Mouse (Mus musculus) layer of hippocampus, adult 2 months (tissue): Measurements from ENCODE around the gene Trarg1. TPM values are rescaled to one million over a fixed set of nuclear protein-coding genes. Genes with fewer than 3 reads are reported as not detected.

Experiments used
- DNase-seq, 2 experiments: peaks; one replicate each; pipeline ENCODE4 v3.0.0; 2022; ENCODE audit warnings: low spot score in 2 of 2
- H3K27ac ChIP-seq: fragments of 200-600 bp; 2 replicates; pipeline ENCODE4 v1.8.1; 2022
- H3K4me3 ChIP-seq: fragments of 200-600 bp; 2 replicates; pipeline ENCODE4 v1.8.1; 2022; ENCODE audit warnings: mild to moderate bottlenecking
- CTCF ChIP-seq: fragments of 200-600 bp; conservative IDR thresholded peaks from 2 replicates; pipeline ENCODE4 v1.8.1; 2022; ENCODE audit warnings: antibody characterized with exemption, mild to moderate bottlenecking, moderate library complexity
- total RNA-seq, 2 experiments: library from RNA; stranded (reverse); gene quantifications; 2 replicates each; pipeline ENCODE4 v1.2.3; 2021

The Trarg1 gene
- total RNA-seq, 2 experiments from 2014 or later, result 0.42 to 0.54 TPM

DNA sequence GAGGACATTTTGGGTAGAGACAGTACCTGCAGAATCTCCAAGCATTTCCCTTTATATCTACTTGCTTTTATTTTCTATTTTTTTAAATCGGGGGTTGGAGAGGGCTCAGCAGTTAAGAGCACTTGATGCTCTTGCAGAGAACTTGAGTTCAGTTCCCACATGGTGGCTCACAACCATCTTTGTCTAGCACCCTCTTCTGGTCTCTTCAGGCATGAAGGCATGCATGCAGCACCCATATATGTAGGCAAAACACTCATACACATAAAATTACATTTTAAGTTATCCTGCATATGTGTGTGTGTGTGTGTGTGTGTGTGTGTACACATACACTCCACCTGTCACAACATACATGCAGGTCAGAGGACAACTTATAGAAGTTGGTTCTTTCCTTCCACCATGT, 66.3 kb downstream of the Trarg1 start:
- no peak for DNase-seq
- H3K27ac ChIP-seq, result no peak overlapping the region
- no peak overlapping the region for H3K4me3 ChIP-seq
- TF ChIP-seq CTCF, result peak; percentile 48

Other genes starting within 250 kb of the Trarg1 start
- 100 to 1,000 TPM; 528 to 537 TPM for gene Abr, start 57.5 kb upstream of the Trarg1 start, total RNA-seq
- gene Bhlha9, start 7.3 kb upstream of the Trarg1 start, total RNA-seq, result 1 to 10 TPM; 3.4 to 5.3 TPM
- 10 to 100 TPM; 53.4 to 54.7 TPM for gene Gosr1, start 83.8 kb downstream of the Trarg1 start, total RNA-seq
- 10 to 100 TPM; 60.0 to 62.3 TPM for gene Cpd, start 167.2 kb downstream of the Trarg1 start, total RNA-seq
- gene Tmigd1, start 222.4 kb downstream of the Trarg1 start, total RNA-seq, result not detected
- gene Blmh, start 245.0 kb downstream of the Trarg1 start, total RNA-seq, result 10 to 100 TPM; 57.7 to 58.2 TPM